Mouse (Mus musculus): ENCODE measurements around the gene Dlx5. TPM values are rescaled to one million over a fixed set of nuclear protein-coding genes. Genes with fewer than 3 reads are reported as not detected.

Gene Dlx5
- polyA plus RNA-seq, 1 experiment from 2014 or later, result 40.2 TPM

- Histone ChIP-seq H3K4me2 (ENCODE audit: low read depth, low read length) (peak overlapping the region; percentile 74), H3K4me1 (ENCODE audit: control insufficient read depth, insufficient read depth, low read length) (no peaks in the 10 kb centered on the region), H3K27me3 (replicated peaks; ENCODE audit: control insufficient read depth, insufficient read depth, low read length) (peaks cover 95% of the 10 kb centered on the region), H3K4me3 (ENCODE audit: low read depth, low read length) (peak overlapping the region; percentile 25), H3K9me3 (ENCODE audit: control insufficient read depth, low read length) (no peaks in the 10 kb centered on the region), H3K9ac (ENCODE audit: low read depth, low read length) (peak overlapping the region; percentile 56; the same call in 1 of the 2 replicates), H3K27ac (replicated peaks; ENCODE audit: low read depth, low read length) (peak overlapping the region; percentile 70; the same call in 1 of the 2 replicates), H3K36me3 (ENCODE audit: control insufficient read depth, insufficient read depth, low read length) (peaks cover 4% of the 10 kb centered on the region; the same call in 1 of the 2 replicates)
- ATAC-seq (ENCODE audit: low read depth) (no peak), DNase-seq (ENCODE audit: low spot score) (peak; percentile 7)
- 3% methylated on average over 19 of the region's 19 CpGs for WGBS
Measured at GRCm38 (mm10) chr6:6873476-6874072, 8.3 kb downstream of the Dlx5 start.

DNA sequence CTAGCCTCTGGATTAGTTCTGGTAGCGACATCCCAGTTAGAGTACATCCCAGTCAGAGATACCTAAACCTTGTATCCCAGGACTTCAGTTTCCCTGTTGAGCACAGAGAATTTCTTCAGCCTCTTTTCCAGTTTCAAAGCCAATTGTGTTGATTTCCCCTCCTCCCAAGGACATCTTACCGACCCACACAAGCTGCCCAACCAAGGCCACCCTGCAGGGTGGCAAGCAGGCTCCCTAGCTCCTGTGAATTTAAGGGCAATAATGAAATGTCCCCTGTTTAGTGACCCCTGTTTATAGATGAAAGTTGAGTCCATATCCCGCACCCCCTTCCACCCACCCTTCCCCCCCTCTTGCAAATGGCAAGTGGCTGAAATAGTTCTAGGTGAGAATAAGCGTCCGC is 9.0 kb downstream of the Dlx5 start:
- no peak overlapping the region for H3K9ac ChIP-seq (ENCODE audit: low read depth, low read length)
- H3K9me3 ChIP-seq (ENCODE audit: control insufficient read depth, low read length), result no peaks in the 10 kb centered on the region
- H3K36me3 ChIP-seq (ENCODE audit: control insufficient read depth, insufficient read depth, low read length), result peaks cover under 1% of the 10 kb centered on the region; the same call in 1 of the 2 replicates
- H3K27me3 ChIP-seq (replicated peaks; ENCODE audit: control insufficient read depth, insufficient read depth, low read length), result peaks cover 93% of the 10 kb centered on the region
- H3K27ac ChIP-seq (replicated peaks; ENCODE audit: low read depth, low read length), result no peak overlapping the region
- ATAC-seq (ENCODE audit: low read depth), result no peak
- H3K4me3 ChIP-seq (ENCODE audit: low read depth, low read length), result no peak overlapping the region
- WGBS, result 11% methylated on average over 5 of the region's 5 CpGs
- H3K4me1 ChIP-seq (ENCODE audit: control insufficient read depth, insufficient read depth, low read length), result no peaks in the 10 kb centered on the region
- DNase-seq (ENCODE audit: low spot score), result no peak
- no peak overlapping the region for H3K4me2 ChIP-seq (ENCODE audit: low read depth, low read length)

GRCm38 (mm10) chr6:6871692-6872091 is 10.2 kb downstream of the Dlx5 start:
- no peak overlapping the region for H3K4me3 ChIP-seq (ENCODE audit: low read depth, low read length)
- DNase-seq (ENCODE audit: low spot score), result no peak
- H3K27ac ChIP-seq (replicated peaks; ENCODE audit: low read depth, low read length), result no peak overlapping the region
- no peaks in the 10 kb centered on the region for H3K4me1 ChIP-seq (ENCODE audit: control insufficient read depth, insufficient read depth, low read length)
- ATAC-seq (ENCODE audit: low read depth), result no peak
- H3K9me3 ChIP-seq (ENCODE audit: control insufficient read depth, low read length), result no peaks in the 10 kb centered on the region
- no peak overlapping the region for H3K9ac ChIP-seq (ENCODE audit: low read depth, low read length)
- H3K27me3 ChIP-seq (replicated peaks; ENCODE audit: control insufficient read depth, insufficient read depth, low read length), result peaks cover 92% of the 10 kb centered on the region
- H3K36me3 ChIP-seq (ENCODE audit: control insufficient read depth, insufficient read depth, low read length), result no peaks in the 10 kb centered on the region
- 12% methylated on average over 5 of the region's 5 CpGs for WGBS
- no peak overlapping the region for H3K4me2 ChIP-seq (ENCODE audit: low read depth, low read length)

DNA sequence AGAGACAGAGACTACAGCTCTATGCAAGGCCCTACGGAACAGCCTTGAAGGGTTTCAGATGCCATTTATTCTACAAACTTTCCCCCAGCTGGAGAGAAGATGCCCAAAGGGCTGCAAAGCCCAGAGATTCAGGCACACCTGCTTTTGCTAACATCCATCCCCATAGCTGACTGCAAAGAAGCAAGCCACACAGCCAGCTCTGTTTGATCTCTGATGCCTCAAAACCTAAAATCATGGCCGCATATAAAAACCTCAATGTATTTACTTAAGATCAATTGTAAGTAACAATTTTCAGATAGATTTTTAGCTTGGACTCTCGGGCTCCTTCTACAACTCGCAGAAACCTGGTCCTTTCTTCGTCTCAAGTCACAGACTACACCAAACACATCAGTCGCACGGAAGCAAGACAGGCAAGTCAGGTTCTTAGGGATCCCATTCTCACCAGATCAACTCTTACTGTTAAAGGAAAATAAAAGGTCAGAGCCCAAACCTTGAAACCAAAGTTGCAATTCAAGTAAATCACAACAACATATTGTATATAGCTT is 10.9 kb downstream of the Dlx5 start:
- no peak overlapping the region for H3K4me2 ChIP-seq (ENCODE audit: low read depth, low read length)
- H3K27ac ChIP-seq (replicated peaks; ENCODE audit: low read depth, low read length), result no peak overlapping the region

GRCm38 (mm10) chr6:6869961-6870800 is 11.7 kb downstream of the Dlx5 start:
- Histone ChIP-seq H3K9ac (ENCODE audit: low read depth, low read length) (no peak overlapping the region), H3K27ac (replicated peaks; ENCODE audit: low read depth, low read length) (peak overlapping the region; percentile 50; the same call in 1 of the 2 replicates), H3K4me1 (ENCODE audit: control insufficient read depth, insufficient read depth, low read length) (no peaks in the 10 kb centered on the region), H3K4me3 (ENCODE audit: low read depth, low read length) (no peak overlapping the region), H3K27me3 (replicated peaks; ENCODE audit: control insufficient read depth, insufficient read depth, low read length) (peaks cover 92% of the 10 kb centered on the region), H3K9me3 (ENCODE audit: control insufficient read depth, low read length) (no peaks in the 10 kb centered on the region), H3K36me3 (ENCODE audit: control insufficient read depth, insufficient read depth, low read length) (no peaks in the 10 kb centered on the region), H3K4me2 (ENCODE audit: low read depth, low read length) (peak overlapping the region; percentile 25)
- ATAC-seq (ENCODE audit: low read depth), result peak; percentile 36; the same call in 1 of the 2 replicates
- WGBS, result 3% methylated on average over 9 of the region's 11 CpGs
- DNase-seq (ENCODE audit: low spot score), result no peak

More for the DNA sequence above, 10.9 kb downstream of the Dlx5 start:
- H3K9ac ChIP-seq (ENCODE audit: low read depth, low read length), result no peak overlapping the region
- peaks cover 92% of the 10 kb centered on the region for H3K27me3 ChIP-seq (replicated peaks; ENCODE audit: control insufficient read depth, insufficient read depth, low read length)
- DNase-seq (ENCODE audit: low spot score), result no peak
- WGBS, result 7% methylated on average over 7 of the region's 7 CpGs
- H3K4me1 ChIP-seq (ENCODE audit: control insufficient read depth, insufficient read depth, low read length), result no peaks in the 10 kb centered on the region
- H3K9me3 ChIP-seq (ENCODE audit: control insufficient read depth, low read length), result no peaks in the 10 kb centered on the region
- no peaks in the 10 kb centered on the region for H3K36me3 ChIP-seq (ENCODE audit: control insufficient read depth, insufficient read depth, low read length)
- H3K4me3 ChIP-seq (ENCODE audit: low read depth, low read length), result no peak overlapping the region
- no peak for ATAC-seq (ENCODE audit: low read depth)

- Histone ChIP-seq H3K27ac (replicated peaks; ENCODE audit: low read depth, low read length) (peak overlapping the region; percentile 28; the same call in 1 of the 2 replicates), H3K4me2 (ENCODE audit: low read depth, low read length) (peak overlapping the region; percentile 25; the same call in 1 of the 2 replicates), H3K9ac (ENCODE audit: low read depth, low read length) (no peak overlapping the region), H3K4me1 (ENCODE audit: control insufficient read depth, insufficient read depth, low read length) (no peaks in the 10 kb centered on the region), H3K9me3 (ENCODE audit: control insufficient read depth, low read length) (no peaks in the 10 kb centered on the region), H3K36me3 (ENCODE audit: control insufficient read depth, insufficient read depth, low read length) (no peaks in the 10 kb centered on the region), H3K4me3 (ENCODE audit: low read depth, low read length) (0 out of 2 replicates have a peak overlapping the region, but pooled peaks have one; percentile 2), H3K27me3 (replicated peaks; ENCODE audit: control insufficient read depth, insufficient read depth, low read length) (peaks cover 91% of the 10 kb centered on the region)
- no peak for DNase-seq (ENCODE audit: low spot score)
- no peak for ATAC-seq (ENCODE audit: low read depth)
- 23% methylated on average over 13 of the region's 13 CpGs for WGBS
Measured at GRCm38 (mm10) chr6:6869041-6869685, 12.7 kb downstream of the Dlx5 start.

GRCm38 (mm10) chr6:6867031-6867430 is 14.9 kb downstream of the Dlx5 start:
- Histone ChIP-seq H3K4me1 (ENCODE audit: control insufficient read depth, insufficient read depth, low read length) (peaks cover 10% of the 10 kb centered on the region; the same call in 1 of the 2 replicates), H3K9ac (ENCODE audit: low read depth, low read length) (0 out of 2 replicates have a peak overlapping the region, but pooled peaks have one; percentile 5), H3K9me3 (ENCODE audit: control insufficient read depth, low read length) (no peaks in the 10 kb centered on the region), H3K27ac (replicated peaks; ENCODE audit: low read depth, low read length) (0 out of 2 replicates have a peak overlapping the region, but pooled peaks have one; percentile 18), H3K36me3 (ENCODE audit: control insufficient read depth, insufficient read depth, low read length) (no peaks in the 10 kb centered on the region), H3K4me2 (ENCODE audit: low read depth, low read length) (peak overlapping the region; percentile 72), H3K27me3 (replicated peaks; ENCODE audit: control insufficient read depth, insufficient read depth, low read length) (peaks cover 91% of the 10 kb centered on the region), H3K4me3 (ENCODE audit: low read depth, low read length) (peak overlapping the region; percentile 10)
- WGBS, result 20% methylated on average over 9 of the region's 9 CpGs
- no peak for ATAC-seq (ENCODE audit: low read depth)
- DNase-seq (ENCODE audit: low spot score), result no peak
